Mouse (Mus musculus) left cerebral cortex, postnatal 10 days (tissue): Measurements from ENCODE around the gene Pxylp1. TPM values are rescaled to one million over a fixed set of nuclear protein-coding genes. Genes with fewer than 3 reads are reported as not detected.

Source experiments
- DNase-seq, 2 experiments: peaks; one replicate each; pipeline ENCODE4 v3.0.0; 2021 to 2022; ENCODE audit warnings: low spot score in 2 of 2, mixed read lengths in 1 of 2; ENCODE audit errors: extremely low spot score in 1 of 2
- intact Hi-C: fragments of 180-260 bp; cut with DNase I; formaldehyde crosslinking; loops from one replicate; pipeline ENCODE4 v1.15.1; 2025
- total RNA-seq, 2 experiments: library from RNA; stranded (reverse); gene quantifications; 2 replicates each; pipeline ENCODE4 v1.2.3; 2021

Gene Pxylp1
- total RNA-seq, 2 experiments from 2014 or later, result 15.0 to 16.0 TPM

DNA sequence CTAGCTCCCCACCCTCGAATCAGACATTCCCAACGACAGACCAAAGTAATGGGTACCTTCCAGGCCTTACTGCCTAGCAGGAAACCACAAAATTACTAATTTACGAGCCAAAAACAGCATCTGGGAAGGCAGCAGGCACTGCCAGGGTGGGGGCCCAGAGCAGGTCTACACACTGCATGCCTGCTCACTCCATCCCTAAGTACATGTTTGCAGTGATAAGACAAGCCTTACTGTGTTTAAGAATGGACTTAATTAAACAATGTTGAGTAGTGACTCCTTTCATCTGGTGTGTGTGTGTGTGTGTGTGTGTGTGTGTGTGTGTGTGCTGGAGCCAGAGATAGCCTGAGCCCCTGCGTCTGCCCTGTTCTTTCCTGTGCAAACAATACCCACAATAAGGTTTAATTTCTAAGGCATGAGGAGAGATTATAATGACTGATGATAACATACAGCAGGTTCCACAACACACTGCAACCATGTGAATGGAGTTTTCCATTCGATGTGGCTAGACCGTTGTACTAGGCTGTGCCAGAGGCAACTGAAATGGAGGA, 57.0 kb downstream of the Pxylp1 start:
- no peak for DNase-seq
- intact Hi-C loops, result loop anchor here (5.0 kb wide), 1 partner anchor 52 kb away; no protein-coding TSS in a partner anchor

DNA sequence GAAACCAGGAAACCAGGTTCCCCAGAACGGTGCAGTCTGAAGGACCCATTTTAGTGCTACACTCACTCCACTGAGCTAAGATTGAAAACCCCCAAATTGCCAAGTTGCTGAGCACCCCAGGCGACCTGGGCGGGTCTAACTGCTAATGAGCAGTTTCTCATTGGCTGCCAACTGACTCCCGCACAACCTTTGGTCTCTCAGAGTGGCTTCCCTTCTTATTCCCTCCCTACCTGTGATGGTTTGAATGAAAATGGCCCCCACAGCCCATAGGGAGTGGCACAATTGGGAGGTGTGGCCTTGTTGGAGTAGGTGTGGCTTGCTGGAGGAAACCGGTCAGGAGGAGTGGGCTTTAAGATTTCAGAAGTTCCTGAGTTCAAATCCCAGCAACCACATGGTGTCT, 58.9 kb downstream of the Pxylp1 start:
- intact Hi-C loops, result no loop called here

GRCm38 (mm10) chr9:96832516-96832915, 60.0 kb downstream of the Pxylp1 start:
- DNase-seq, result peak in 1 of 2 experiments; percentile 16
- intact Hi-C loops, result no loop called here

More for the DNA sequence above, 58.9 kb downstream of the Pxylp1 start:
- DNase-seq, result no peak

DNA sequence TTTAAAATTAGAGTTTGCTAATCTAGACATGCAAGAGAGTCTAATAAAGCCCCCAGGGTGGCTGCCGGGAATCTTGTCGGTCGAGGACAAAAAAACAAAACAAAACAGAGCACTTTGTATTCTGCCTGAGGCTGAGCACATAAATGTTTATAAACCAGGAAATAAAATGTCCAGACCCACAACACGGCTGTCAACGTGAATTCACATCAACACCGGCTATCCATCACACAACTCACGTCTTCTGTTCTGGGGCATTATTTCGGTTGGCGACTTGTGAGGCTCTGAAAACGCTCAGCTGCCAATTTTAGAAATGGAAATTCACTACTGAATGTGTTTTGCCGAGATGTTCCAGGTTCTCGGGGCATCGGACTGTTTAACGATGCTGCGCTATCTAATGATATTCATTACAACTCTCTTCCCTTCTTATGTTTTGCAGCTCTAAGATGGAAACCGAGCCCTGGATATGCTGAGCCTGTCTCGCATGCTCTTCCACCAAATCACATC, 61.6 kb downstream of the Pxylp1 start:
- intact Hi-C loops, result no loop called here
- peak in 1 of 2 experiments; percentile 7 for DNase-seq

DNA sequence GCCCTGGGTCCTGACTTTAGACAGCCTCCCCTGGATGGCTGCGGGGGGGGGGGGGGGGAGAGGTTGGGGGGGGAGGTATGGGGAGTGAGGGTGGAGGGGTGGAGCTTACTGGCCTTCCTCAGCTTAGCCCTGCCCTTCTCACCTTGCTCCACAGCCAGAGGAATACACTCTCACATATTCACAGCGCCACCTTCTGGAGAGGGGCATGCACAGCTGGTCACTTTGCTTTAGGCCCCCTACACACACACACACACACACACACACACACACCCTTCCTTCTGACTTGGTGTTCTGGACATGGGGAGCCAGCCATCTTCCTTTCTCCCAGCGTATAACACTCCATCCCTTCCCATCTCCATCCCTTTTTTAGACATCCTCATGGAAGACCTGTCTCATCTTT, 62.8 kb downstream of the Pxylp1 start:
- intact Hi-C loops, result no loop called here
- peak in 1 of 2 experiments; percentile 21 for DNase-seq

GRCm38 (mm10) chr9:96828071-96828470, 64.4 kb downstream of the Pxylp1 start:
- intact Hi-C loops, result no loop called here
- DNase-seq, result peak in 1 of 2 experiments; percentile 9

- DNase-seq, result peak in 1 of 2 experiments; percentile 16
- intact Hi-C loops, result no loop called here
Measured at GRCm38 (mm10) chr9:96827002-96827785, 65.3 kb downstream of the Pxylp1 start.

- intact Hi-C loops, result no loop called here
- DNase-seq, result peak in 1 of 2 experiments; percentile 28
Measured at GRCm38 (mm10) chr9:96824857-96825256, 67.6 kb downstream of the Pxylp1 start.

DNA sequence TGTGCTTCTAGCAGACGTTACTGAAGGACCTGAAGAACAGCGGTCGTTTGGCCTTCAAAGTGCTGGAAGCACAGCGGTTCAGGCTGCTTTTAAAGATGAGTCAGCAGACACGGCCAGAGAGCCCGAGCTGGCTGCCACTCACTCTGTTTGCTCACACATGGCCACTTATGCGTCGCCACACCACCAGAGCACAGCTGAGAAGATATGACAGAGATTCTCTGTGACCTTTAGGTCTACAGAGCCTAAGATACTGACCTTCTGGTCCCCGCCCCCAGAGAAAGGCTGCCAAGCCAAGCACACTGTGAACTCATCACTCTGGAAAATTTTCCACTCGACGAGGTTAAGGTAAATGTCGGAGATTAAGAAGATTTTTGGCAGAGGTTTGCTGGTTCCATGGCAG, 68.4 kb downstream of the Pxylp1 start:
- peak in 1 of 2 experiments; percentile 24 for DNase-seq
- intact Hi-C loops, result no loop called here

DNA sequence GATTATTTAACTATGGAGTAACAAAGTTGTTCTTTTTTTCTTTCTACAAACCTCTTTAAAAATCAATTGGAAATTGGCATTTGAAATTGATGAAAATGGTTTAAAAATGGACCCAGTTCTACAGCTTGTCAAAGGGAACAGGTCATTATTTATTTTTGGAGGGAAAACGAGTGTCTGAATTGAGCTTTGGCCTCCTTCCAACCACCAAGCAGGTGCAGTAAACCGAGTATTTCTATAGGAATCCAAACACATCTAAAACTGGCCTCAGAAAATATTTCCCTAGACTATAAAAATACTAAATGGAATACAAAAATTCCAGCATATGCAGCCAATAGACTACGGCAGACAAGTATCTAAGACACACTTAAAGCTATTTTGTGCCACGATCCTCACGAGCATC, 68.9 kb downstream of the Pxylp1 start:
- intact Hi-C loops, result no loop called here
- DNase-seq, result peak in 1 of 2 experiments; percentile 8

GRCm38 (mm10) chr9:96823005-96823404, 69.5 kb downstream of the Pxylp1 start:
- intact Hi-C loops, result no loop called here
- DNase-seq, result no peak

GRCm38 (mm10) chr9:96818822-96819481, 73.5 kb downstream of the Pxylp1 start:
- peak in 1 of 2 experiments; percentile 17 for DNase-seq
- intact Hi-C loops, result loop anchor here (2.0 to 5.0 kb wide), 2 partner anchors 148 to 247 kb away; no protein-coding TSS in a partner anchor

DNA sequence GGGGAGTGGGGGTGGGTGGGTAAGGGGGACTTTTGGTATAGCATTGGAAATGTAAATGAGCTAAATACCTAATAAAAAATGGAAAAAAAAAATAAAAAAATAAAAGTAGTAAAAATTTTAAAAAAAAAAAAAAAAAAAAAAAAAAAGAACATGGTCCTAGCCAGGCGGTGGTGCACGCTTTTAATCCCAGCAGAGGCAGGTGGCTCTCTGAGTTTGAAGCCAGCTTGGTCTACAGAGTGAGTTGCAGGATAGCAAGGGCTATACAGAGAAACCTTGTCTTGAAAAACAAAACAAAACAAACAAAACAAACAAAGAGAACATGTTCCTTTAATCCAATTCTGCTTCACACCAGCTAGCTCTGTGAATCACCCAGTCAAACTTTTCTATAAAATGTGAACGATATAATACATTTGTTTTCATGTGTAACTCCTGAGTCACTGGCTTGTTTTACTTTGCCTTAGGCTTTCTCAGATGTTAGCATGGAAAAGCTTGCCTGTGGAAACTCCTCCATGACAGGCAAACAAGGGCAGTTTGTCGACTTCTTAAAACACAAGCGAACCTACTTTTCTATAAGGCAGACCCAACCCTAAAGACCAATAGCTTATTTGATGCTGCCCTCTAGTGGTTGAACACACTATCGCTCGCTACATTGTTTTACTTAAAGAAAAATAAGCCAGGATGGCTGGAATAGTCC, 74.2 kb downstream of the Pxylp1 start:
- DNase-seq, result peak; percentile 42 to 81
- intact Hi-C loops, result loop anchor here (2.0 to 5.0 kb wide), 2 partner anchors 147 to 246 kb away; no protein-coding TSS in a partner anchor

- no peak for DNase-seq
- intact Hi-C loops, result no loop called here
Measured at GRCm38 (mm10) chr9:96811996-96812395, 80.5 kb downstream of the Pxylp1 start.

DNA sequence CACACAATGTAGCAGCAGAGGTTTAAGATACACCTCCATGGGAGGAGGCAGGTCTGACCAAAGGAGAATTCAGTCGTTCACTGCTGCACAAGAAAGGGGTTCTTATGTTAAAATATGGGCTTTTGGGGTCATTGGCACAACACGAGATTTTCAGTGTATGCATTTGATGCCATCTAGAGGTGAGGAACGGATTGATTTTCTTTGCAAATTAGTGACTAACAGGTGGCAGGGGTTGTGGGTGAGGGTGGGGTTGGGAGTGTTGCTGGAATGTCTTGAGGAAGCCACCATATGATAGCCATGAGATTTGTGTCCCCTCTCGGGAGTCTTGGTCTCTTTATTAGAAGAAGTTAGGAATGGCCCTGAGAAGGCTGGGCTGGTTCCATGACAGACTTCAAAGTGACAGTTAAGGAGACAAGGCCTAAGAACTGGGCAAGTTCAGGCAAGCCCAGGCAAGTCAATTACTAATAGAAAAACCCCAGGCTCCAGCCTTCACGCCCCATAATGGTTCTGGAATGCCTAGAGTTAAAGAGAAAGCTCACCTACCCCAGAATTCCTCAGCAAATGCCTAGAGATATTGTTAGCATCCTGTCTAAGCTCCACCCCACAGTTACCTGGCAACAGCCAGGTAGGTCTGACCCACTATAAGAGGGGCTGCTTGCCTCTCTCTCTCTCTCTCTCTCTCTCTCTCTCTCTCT, 92.2 kb downstream of the Pxylp1 start:
- DNase-seq, result no peak
- intact Hi-C loops, result no loop called here

DNA sequence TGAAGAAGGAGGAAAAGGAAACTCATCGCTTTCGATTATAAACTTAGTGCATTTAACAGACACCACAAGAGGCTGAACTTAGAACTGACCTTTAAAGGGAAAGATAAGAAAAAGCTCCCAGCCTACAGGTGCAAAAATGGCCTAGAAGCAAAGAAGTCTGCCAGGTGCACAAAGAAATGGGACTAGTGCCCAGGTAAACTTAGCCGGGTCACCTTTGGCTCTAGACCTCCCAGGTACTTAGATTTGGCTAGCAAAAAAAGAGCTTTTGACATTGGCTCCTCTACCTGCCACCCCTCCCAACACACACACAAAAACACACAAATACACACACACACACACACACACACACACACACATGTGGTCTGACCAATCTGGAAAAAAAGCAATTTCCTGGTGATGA, 95.2 kb downstream of the Pxylp1 start:
- intact Hi-C loops, result no loop called here
- DNase-seq, result no peak

GRCm38 (mm10) chr9:96795399-96795928, 97.0 kb downstream of the Pxylp1 start:
- intact Hi-C loops, result no loop called here

GRCm38 (mm10) chr9:96794601-96795000, 97.9 kb downstream of the Pxylp1 start:
- DNase-seq, result no peak
- intact Hi-C loops, result no loop called here

More at GRCm38 (mm10) chr9:96795399-96795928, 97.0 kb downstream of the Pxylp1 start:
- peak; percentile 45 to 52 for DNase-seq
